Mouse (Mus musculus) ES-CJ7 (cell line): ENCODE measurements around the gene Kdelr1.
"Not testable (repeated sequence)": the region's sequence is repeated elsewhere in the genome, so short reads cannot be mapped to it uniquely, and the experiment has no call there.

ENCODE experiments used
- DNase-seq: peaks from one replicate; pipeline ENCODE4 v3.0.0; 2011; ENCODE audit warnings: low read depth, low spot score

Gene Kdelr1

GRCm38 (mm10) chr7:45869787-45870186 is 2.8 kb upstream of the Kdelr1 start:
- DNase-seq: no peak

- no peak for DNase-seq
Observed at GRCm38 (mm10) chr7:45870282-45871058, 2.1 kb upstream of the Kdelr1 start.

- peak; percentile 35 for DNase-seq
Observed at GRCm38 (mm10) chr7:45873061-45873947, 732 bp downstream of the Kdelr1 start.

DNA sequence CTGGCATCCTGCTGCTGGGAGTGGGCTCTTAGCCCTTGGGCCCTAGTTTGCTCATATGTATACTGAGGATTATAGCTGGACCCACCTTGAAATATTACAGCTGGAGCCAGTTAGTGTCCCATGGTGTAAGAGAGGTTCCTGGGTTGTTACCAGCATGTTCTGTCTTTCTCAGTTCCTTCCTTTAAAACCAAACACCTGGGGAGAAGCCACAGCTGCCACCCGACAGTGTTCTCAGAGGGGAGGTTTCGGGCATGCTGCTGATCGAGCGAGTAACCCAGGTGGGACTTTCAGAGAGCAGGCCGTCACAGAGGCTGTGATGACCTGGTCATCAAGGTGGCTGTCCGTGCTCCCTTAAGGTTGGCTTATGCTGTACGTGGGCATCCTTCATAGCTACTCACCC is 4.3 kb downstream of the Kdelr1 start:
- DNase-seq: no peak

DNA sequence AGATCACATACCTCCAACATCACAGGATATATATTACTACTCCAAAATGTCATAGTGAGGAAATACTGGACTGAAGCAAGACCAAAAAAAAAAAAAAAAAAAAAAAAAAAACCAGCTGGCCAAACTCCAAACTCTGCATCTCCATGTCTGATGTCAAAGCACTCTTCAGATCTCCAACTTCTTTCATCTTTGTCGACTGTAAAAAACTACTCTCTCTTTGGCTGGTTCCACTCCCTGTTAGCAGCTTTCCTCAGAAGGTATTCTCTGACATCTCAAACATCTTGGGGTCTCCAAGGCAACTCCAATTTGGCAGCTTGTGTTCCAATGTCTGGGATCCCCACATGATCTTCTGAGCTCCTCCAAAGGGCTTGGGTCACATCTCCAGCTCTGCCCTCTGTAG is 5.7 kb downstream of the Kdelr1 start, which contains the start of gene Grin2d:
Grin2d (minus strand) TSS at position 101 of the 400 bp plus-strand sequence.
- DNase-seq: not testable (repeated sequence)

DNA sequence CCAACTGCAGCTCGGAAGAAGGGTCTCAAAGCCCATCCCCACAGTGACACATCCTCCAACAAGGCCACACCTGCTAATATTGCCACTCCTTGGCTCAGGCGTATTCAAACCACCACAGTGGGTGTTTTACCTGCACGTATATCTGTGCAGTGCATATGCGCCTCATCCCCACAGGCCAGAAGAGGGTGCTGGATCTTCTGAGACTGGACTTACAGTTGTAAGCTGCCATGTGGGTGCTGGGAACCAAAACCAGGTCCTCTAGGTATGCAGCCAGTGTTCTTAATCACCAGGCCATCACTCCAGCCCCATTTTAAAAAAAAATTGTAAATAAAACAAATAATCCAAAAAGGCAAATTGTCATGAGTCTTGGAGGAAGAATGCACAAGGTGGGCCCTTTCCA is 8.0 kb downstream of the Kdelr1 start:
- no peak for DNase-seq

DNA sequence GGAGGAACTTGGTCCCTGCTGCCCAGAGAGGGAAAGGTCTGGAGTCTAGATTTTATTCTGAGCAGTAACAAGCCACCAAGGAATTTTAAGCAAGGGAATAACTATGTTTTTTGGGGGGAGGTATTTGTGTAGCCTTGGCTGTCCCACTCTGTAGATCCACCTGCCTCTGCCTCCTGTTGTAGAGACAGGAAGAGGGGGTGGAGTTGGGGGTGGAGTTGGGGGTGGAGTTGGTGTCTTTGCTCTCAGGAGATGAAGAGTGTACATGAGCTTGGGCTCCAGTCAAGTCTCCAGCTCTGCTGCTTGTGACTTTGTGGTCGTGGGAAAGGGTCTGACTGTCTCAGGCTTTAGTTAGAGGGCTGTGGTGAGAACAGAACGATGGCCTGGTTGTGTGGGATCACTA is 8.4 kb downstream of the Kdelr1 start:
- peak; percentile 34 for DNase-seq

- DNase-seq: no peak
Observed at GRCm38 (mm10) chr7:45887246-45887645, 14.7 kb downstream of the Kdelr1 start.

GRCm38 (mm10) chr7:45892651-45893050 is 20.1 kb downstream of the Kdelr1 start:
- no peak for DNase-seq

- DNase-seq: no peak
Observed at GRCm38 (mm10) chr7:45895931-45896516, 23.5 kb downstream of the Kdelr1 start.

DNA sequence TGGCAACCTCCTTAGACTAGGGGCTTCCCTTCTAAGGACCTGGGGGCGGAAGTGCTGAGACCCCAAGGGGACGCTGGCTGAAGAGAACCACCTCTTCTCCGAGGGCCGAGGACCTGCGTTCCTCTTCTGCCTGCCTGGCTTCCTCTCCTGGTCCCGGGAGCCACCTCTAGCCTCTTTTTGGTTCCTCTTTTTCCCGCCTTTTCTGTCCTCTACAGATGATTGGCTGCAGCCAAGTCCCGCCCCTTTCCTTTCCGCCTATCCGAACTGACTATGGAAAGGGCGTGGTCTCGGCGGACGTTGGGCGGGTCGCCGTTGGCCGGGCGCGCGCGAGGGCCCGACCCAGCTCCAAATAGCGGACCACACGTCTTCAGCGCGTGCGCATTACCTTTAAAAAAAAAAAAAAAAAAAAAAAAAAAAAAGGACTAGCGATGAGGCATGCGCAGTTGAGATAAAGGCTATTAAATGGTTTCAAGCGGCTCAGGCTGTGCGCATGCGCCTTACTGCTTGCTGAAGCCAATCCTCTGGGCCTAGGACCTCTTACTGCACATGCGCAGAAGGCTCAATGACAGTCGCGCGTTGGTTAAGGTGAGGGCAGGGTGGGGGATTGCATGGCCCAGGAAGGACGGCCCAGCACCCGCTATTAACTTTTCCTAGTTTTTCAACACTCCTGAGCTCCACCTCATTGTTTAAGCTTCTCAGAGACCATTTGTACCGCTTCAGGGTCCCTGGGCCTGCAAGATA is 24.1 kb downstream of the Kdelr1 start, which contains the start of the genes Syngr4 and Tmem143:
Syngr4 (minus strand) TSS at position 198 of the 741 bp plus-strand sequence.
Tmem143 (plus strand) TSS at position 425 of the 741 bp plus-strand sequence.
- DNase-seq: peak; percentile 99

GRCm38 (mm10) chr7:45897258-45897757 is 24.7 kb downstream of the Kdelr1 start:
- peak; percentile 89 for DNase-seq

- peak; percentile 70 for DNase-seq
Observed at GRCm38 (mm10) chr7:45898125-45898524, 25.6 kb downstream of the Kdelr1 start.

GRCm38 (mm10) chr7:45901562-45901961 is 29.0 kb downstream of the Kdelr1 start:
- DNase-seq: peak; percentile 84

GRCm38 (mm10) chr7:45902481-45903002 is 30.0 kb downstream of the Kdelr1 start:
- peak; percentile 54 for DNase-seq

DNA sequence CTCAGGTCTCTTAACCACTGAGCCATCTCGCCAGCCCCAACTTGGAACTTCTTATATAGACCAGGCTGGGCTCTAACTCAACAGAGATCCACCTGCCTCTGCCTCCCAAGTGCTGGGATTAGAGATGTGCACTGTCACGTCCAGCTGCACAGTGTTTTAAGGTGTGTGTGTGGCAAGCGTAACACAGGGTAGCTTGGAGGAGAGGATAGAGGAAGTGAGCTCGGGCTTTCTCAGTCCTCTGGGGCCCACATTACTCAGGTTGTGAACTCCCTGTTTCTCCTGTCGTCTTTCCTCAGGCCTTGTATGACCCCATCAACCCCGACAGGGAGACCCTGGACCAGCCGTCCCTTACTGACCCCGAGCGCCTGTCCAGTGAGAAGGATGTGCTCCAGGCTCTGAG is 34.0 kb downstream of the Kdelr1 start:
- no peak for DNase-seq

DNA sequence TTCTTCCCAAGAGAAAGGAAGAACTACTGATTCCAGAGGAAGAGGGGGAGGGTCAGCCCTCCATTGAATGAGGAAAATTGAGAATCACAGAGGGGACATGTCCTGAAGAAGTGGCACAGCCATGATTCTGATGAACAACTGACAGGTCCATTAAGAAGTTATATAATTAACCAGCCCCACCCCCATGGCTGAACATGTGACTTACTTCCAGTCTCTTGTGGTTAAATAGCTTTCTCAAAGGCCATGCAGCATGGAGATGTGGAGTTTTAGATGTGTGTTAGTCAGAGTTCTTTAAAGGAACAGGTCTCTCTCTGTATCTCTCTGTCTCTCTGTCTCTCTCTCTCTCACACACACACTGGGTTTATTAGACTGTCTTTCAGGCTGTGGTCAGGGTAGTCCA is 35.8 kb downstream of the Kdelr1 start:
- no peak for DNase-seq

- DNase-seq: no peak
Observed at GRCm38 (mm10) chr7:45909145-45909544, 36.6 kb downstream of the Kdelr1 start.

GRCm38 (mm10) chr7:45914067-45914466 is 41.5 kb downstream of the Kdelr1 start:
- DNase-seq: no peak

- DNase-seq: no peak
Observed at GRCm38 (mm10) chr7:45915011-45915410, 42.4 kb downstream of the Kdelr1 start.
